Mouse (Mus musculus) midbrain, embryonic 13.5 days (tissue): ENCODE measurements at regions not wholly inside any gene's neighbourhood (a gene's known extent, or its start where the extent isn't known, plus 50 kb on each side); places are given as distances from the start of the nearest gene placed in this dataset.

Experiments used
- ATAC-seq: fragments of 200-750 bp; cut with Nextera tagmentation; 2 replicates; pipeline ENCODE4 v1.8.0; 2017; ENCODE audit warnings: mild to moderate bottlenecking, moderate TSS enrichment, moderate library complexity
- H3K27ac ChIP-seq: fragments of 300-500 bp; sonication (generic); 2 replicates; pipeline ENCODE4 v1.5.1; 2015; ENCODE audit warnings: inconsistent platforms, mild to moderate bottlenecking, moderate library complexity
- H3K27me3 ChIP-seq: fragments of 300-500 bp; sonication (generic); 2 replicates; pipeline ENCODE4 v1.6.1; 2015; ENCODE audit warnings: mild to moderate bottlenecking, inconsistent platforms
- H3K36me3 ChIP-seq: fragments of 300-500 bp; sonication (generic); 2 replicates; pipeline ENCODE4 v1.6.1; 2015; ENCODE audit warnings: mild to moderate bottlenecking, inconsistent platforms
- H3K4me1 ChIP-seq: fragments of 300-500 bp; sonication (generic); replicated peaks from 2 replicates; pipeline ENCODE4 v1.6.1; 2015; ENCODE audit warnings: inconsistent platforms
- H3K4me2 ChIP-seq: fragments of 300-500 bp; sonication (generic); replicated peaks from 2 replicates; pipeline ENCODE4 v1.6.1; 2015; ENCODE audit warnings: moderate library complexity, mild to moderate bottlenecking, inconsistent platforms
- H3K4me3 ChIP-seq: fragments of 300-500 bp; sonication (generic); replicated peaks from 2 replicates; pipeline ENCODE4 v1.5.1; 2015; ENCODE audit warnings: mild to moderate bottlenecking, inconsistent platforms
- H3K9ac ChIP-seq: fragments of 300-500 bp; sonication (generic); replicated peaks from 2 replicates; pipeline ENCODE4 v1.6.1; 2015; ENCODE audit warnings: mild to moderate bottlenecking, inconsistent platforms
- H3K9me3 ChIP-seq: fragments of 300-500 bp; sonication (generic); 2 replicates; pipeline ENCODE4 v1.6.1; 2016; ENCODE audit warnings: mild to moderate bottlenecking, inconsistent platforms
- WGBS: fragments of 180-500 bp; shearing (Covaris S2); methylation state at CpG from one replicate; pipeline ENCODE4 v1.1.7; 2015; 5-methylcytosine and 5-hydroxymethylcytosine counted together

DNA sequence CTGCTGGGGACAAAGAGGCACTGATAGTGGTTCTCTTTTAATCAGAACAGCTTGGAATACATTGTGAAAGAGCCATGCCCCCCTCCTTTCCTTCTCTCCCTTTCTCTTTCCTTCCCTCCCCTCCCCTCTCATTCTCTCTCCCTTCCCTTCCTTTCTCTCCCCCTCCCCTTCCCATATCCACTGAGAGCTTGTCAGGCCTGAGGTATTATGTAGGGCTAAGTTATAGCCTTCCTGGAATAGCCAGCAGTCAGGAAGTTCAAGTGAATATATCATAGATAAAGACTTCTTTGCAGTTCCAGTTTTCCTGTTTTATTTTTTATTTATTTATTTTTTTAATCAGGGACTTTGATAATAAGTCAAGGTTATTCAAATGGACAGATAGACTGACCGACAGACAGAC is 156.5 kb upstream of the Ppp2r3a start:
- H3K4me3 ChIP-seq: no peak overlapping the region
- H3K36me3 ChIP-seq: no peaks in the 10 kb centered on the region
- WGBS: 93% methylated on average over 1 of the region's 1 CpGs
- H3K4me1 ChIP-seq: peaks cover 59% of the 10 kb centered on the region
- ATAC-seq: no peak
- H3K9ac ChIP-seq: no peak overlapping the region
- H3K27ac ChIP-seq: peak overlapping the region; percentile 90
- no peak overlapping the region for H3K4me2 ChIP-seq
- no peaks in the 10 kb centered on the region for H3K9me3 ChIP-seq
- no peaks in the 10 kb centered on the region for H3K27me3 ChIP-seq

DNA sequence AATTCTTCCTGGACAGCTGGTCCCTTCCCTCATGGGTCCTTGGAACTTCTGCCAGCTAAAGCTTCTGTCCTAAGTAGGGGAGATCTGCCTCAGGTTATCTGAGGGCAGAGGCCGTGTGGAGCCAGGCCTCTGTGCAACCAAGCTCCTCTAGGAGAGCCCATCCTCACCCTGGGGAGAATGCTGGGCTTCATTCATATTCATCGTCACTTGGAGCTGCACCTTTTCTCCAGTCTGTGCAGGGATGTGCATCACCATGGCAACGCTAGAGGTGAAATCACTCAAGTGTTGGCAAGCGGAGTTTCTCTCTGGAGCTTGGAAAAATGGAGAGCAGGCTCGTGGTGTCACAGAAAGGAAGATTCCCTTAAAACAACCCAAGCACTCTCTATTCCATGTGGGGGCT is 155.5 kb upstream of the Ppp2r3a start:
- peak; percentile 78 for ATAC-seq
- no peak overlapping the region for H3K9ac ChIP-seq
- no peak overlapping the region for H3K4me3 ChIP-seq
- no peak overlapping the region for H3K4me2 ChIP-seq
- H3K36me3 ChIP-seq: no peaks in the 10 kb centered on the region
- no peaks in the 10 kb centered on the region for H3K27me3 ChIP-seq
- H3K27ac ChIP-seq: peak overlapping the region; percentile 90
- 35% methylated on average over 5 of the region's 5 CpGs for WGBS
- H3K9me3 ChIP-seq: no peaks in the 10 kb centered on the region
- peaks cover 65% of the 10 kb centered on the region for H3K4me1 ChIP-seq

- 36% methylated on average over 13 of the region's 13 CpGs for WGBS
- Histone ChIP-seq H3K9ac (no peak overlapping the region), H3K36me3 (no peaks in the 10 kb centered on the region), H3K4me3 (no peak overlapping the region), H3K4me2 (no peak overlapping the region), H3K27me3 (no peaks in the 10 kb centered on the region), H3K27ac (peak overlapping the region; percentile 63), H3K4me1 (peaks cover 54% of the 10 kb centered on the region), H3K9me3 (no peaks in the 10 kb centered on the region)
- ATAC-seq: peak; percentile 85
Measured at GRCm38 (mm10) chr9:101404441-101405081, 153.0 kb upstream of the Ppp2r3a start.

DNA sequence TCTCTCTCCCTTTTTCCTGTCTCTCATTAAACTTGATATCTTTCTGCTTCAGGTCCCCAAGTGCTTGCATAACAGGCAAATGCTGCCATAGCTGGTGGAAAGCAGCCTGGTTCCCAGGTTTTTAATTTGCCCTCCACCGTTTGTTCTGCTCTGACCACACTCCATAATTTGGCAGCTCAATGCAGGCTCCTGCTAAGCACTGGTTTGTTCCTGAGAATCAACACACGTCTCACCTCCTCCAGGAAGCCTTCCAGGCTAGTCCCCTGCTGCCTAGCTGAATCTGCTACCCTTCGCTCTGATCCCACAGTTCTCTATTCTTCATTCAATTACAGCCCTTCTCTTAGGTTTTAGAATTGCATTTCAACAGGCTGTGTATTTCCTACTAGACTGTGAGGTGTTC is 152.4 kb upstream of the Ppp2r3a start:
- no peaks in the 10 kb centered on the region for H3K36me3 ChIP-seq
- no peak overlapping the region for H3K4me2 ChIP-seq
- H3K27me3 ChIP-seq: no peaks in the 10 kb centered on the region
- 70% methylated on average over 3 of the region's 3 CpGs for WGBS
- peak overlapping the region; percentile 63 for H3K27ac ChIP-seq
- ATAC-seq: no peak
- peaks cover 52% of the 10 kb centered on the region for H3K4me1 ChIP-seq
- H3K9ac ChIP-seq: no peak overlapping the region
- no peaks in the 10 kb centered on the region for H3K9me3 ChIP-seq
- no peak overlapping the region for H3K4me3 ChIP-seq

DNA sequence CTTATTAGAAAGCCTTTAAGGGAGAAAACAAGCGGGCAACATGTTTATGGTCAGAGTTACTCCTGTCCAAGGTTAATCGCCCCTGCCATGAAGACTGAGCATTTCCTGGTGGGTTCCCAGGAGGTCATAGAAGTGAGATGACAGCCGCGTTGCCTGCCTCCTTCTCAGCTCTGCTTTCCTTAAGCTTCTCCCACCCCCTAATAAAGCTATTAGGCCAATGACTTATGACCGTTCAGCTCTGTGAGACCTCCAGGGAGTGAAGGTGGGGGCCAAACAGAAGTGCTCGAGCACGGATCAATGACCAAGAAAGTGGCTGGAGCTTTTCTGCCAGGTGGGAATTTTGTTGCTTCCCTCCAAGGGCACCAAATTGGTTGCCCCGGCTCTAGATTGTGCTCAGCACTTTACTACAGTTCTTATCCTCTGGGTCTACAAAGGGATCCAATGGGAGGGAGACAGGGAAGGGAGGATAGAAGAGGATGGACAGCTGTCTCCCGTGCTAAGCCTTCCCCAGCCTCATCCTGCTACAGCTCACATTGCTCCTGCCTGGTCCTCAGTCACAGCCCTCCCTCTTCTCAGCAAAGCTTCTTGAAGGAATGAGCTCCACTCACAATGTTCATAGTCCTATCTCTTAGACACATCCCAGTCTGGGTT is 151.1 kb upstream of the Ppp2r3a start:
- H3K36me3 ChIP-seq: no peaks in the 10 kb centered on the region
- no peak overlapping the region for H3K9ac ChIP-seq
- no peaks in the 10 kb centered on the region for H3K27me3 ChIP-seq
- H3K27ac ChIP-seq: peak overlapping the region; percentile 44; the same call in 1 of the 2 replicates
- ATAC-seq: no peak
- no peak overlapping the region for H3K4me3 ChIP-seq
- no peak overlapping the region for H3K4me2 ChIP-seq
- no peaks in the 10 kb centered on the region for H3K9me3 ChIP-seq
- H3K4me1 ChIP-seq: peaks cover 40% of the 10 kb centered on the region
- 74% methylated on average over 9 of the region's 9 CpGs for WGBS

- no peak overlapping the region for H3K9ac ChIP-seq
- no peak overlapping the region for H3K4me2 ChIP-seq
- no peaks in the 10 kb centered on the region for H3K9me3 ChIP-seq
- H3K36me3 ChIP-seq: no peaks in the 10 kb centered on the region
- no peaks in the 10 kb centered on the region for H3K27me3 ChIP-seq
- WGBS: 86% methylated on average over 9 of the region's 9 CpGs
- ATAC-seq: no peak
- peaks cover 28% of the 10 kb centered on the region for H3K4me1 ChIP-seq
- no peak overlapping the region for H3K27ac ChIP-seq
- H3K4me3 ChIP-seq: no peak overlapping the region
Measured at GRCm38 (mm10) chr9:101401416-101401815, 149.8 kb upstream of the Ppp2r3a start.

- Histone ChIP-seq H3K27ac (no peak overlapping the region), H3K4me3 (no peak overlapping the region), H3K9me3 (no peaks in the 10 kb centered on the region), H3K9ac (no peak overlapping the region), H3K27me3 (no peaks in the 10 kb centered on the region), H3K4me2 (no peak overlapping the region), H3K4me1 (peaks cover 7% of the 10 kb centered on the region; the same call in 1 of the 2 replicates), H3K36me3 (no peaks in the 10 kb centered on the region)
- 84% methylated on average over 3 of the region's 3 CpGs for WGBS
- no peak for ATAC-seq
Measured at GRCm38 (mm10) chr9:101398858-101399257, 147.3 kb upstream of the Ppp2r3a start.

DNA sequence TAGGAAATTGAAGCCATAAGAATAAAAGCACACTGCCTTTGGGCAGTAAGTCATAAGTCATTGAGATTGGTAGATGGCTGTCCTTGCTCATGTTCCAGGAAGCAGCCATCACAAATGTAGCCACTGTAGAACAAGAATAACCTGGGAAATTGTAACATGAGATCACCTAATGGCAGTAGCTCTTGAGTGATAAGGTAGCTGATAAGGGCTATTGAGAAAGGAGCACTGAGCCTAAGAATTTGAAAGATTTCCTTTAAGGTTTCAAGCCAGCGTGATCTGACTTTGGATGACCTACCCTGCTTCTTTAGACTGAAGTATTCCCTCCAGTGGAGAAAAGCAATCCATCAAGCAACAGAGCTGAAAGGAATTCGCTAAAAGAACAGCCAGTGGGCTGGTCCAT is 117.8 kb upstream of the Ppp2r3a start:
- Histone ChIP-seq H3K9me3 (no peaks in the 10 kb centered on the region), H3K36me3 (no peaks in the 10 kb centered on the region), H3K27me3 (no peaks in the 10 kb centered on the region), H3K4me1 (no peaks in the 10 kb centered on the region), H3K4me3 (no peak overlapping the region), H3K4me2 (no peak overlapping the region), H3K9ac (no peak overlapping the region), H3K27ac (no peak overlapping the region)
- WGBS: 89% methylated on average over 2 of the region's 2 CpGs
- ATAC-seq: no peak

GRCm38 (mm10) chr9:101356607-101357006 is 105.0 kb upstream of the Ppp2r3a start:
- Histone ChIP-seq H3K4me3 (no peak overlapping the region), H3K9ac (no peak overlapping the region), H3K4me1 (no peaks in the 10 kb centered on the region), H3K27ac (no peak overlapping the region), H3K9me3 (no peaks in the 10 kb centered on the region), H3K27me3 (no peaks in the 10 kb centered on the region), H3K36me3 (no peaks in the 10 kb centered on the region), H3K4me2 (no peak overlapping the region)
- WGBS: 75% methylated on average over 6 of the region's 6 CpGs
- ATAC-seq: no peak

DNA sequence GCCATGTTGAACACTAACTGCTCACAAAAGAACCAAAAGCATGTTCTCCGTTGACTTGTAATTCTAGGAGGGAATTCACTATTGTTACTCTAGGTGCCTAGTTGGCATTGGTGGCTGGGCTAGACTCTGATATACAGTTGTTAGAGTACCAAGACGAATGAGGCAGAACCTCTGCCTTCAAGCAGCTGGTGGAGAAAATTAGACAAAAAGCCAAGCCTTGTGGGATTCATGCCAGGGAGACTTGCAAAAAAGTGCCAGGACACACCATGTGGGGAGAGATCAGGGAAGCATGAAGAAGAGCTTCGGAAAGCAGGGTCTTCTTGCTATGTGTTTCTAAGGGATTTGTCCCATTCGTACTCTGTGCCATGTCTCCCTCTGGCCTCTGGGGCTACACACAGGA is 97.2 kb upstream of the Ppp2r3a start:
- Histone ChIP-seq H3K27me3 (no peaks in the 10 kb centered on the region), H3K27ac (no peak overlapping the region), H3K4me1 (no peaks in the 10 kb centered on the region), H3K9me3 (no peaks in the 10 kb centered on the region), H3K9ac (no peak overlapping the region), H3K36me3 (no peaks in the 10 kb centered on the region), H3K4me2 (no peak overlapping the region), H3K4me3 (no peak overlapping the region)
- no peak for ATAC-seq
- WGBS: 97% methylated on average over 4 of the region's 4 CpGs

GRCm38 (mm10) chr9:101342887-101343286 is 91.3 kb upstream of the Ppp2r3a start:
- H3K9ac ChIP-seq: no peak overlapping the region
- no peaks in the 10 kb centered on the region for H3K9me3 ChIP-seq
- no peaks in the 10 kb centered on the region for H3K36me3 ChIP-seq
- 91% methylated on average over 5 of the region's 5 CpGs for WGBS
- H3K4me3 ChIP-seq: no peak overlapping the region
- no peak overlapping the region for H3K4me2 ChIP-seq
- H3K4me1 ChIP-seq: no peaks in the 10 kb centered on the region
- no peaks in the 10 kb centered on the region for H3K27me3 ChIP-seq
- no peak for ATAC-seq
- no peak overlapping the region for H3K27ac ChIP-seq

DNA sequence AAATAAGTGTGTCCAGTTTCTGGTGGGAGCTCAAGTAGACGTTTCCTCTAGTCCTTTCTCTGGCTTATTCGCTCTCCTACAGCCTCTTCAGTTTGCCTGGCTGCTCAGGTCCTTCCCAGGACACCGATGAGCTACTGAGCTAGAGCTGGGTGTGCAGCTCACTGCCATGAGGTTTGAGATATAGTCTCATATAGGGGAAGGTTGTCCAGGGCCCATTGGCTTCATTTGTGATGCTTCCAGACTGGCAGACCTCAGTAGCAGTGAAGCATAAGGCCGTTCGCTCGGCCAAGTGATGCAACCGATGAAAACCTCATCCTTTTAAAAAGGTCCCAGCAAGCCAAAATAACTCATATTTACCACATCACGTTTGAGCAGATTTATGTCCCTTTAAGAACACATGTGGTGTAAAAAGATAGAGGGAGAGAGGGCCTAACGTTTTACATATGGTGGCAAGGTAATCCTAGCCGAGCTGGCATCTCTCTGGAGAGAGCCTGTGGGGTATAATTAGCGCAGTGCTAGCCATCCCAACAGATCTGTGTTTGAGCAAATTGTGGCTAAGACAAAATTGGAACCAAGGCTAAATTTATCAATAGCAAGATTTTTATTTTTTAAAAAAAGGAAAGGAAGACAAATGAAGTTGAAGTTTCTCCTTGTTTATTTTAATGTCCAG is 89.3 kb upstream of the Ppp2r3a start:
- H3K4me3 ChIP-seq: no peak overlapping the region
- H3K36me3 ChIP-seq: no peaks in the 10 kb centered on the region
- WGBS: 74% methylated on average over 11 of the region's 11 CpGs
- no peak overlapping the region for H3K27ac ChIP-seq
- H3K4me1 ChIP-seq: no peaks in the 10 kb centered on the region
- H3K9me3 ChIP-seq: no peaks in the 10 kb centered on the region
- no peaks in the 10 kb centered on the region for H3K27me3 ChIP-seq
- no peak for ATAC-seq
- no peak overlapping the region for H3K4me2 ChIP-seq
- no peak overlapping the region for H3K9ac ChIP-seq
